In genomic region chr6:54593766-54594468, GRCm38 (mm10) we compare ENCODE assay signal across 8 mouse cellular contexts. TPM values are rescaled to one million over a fixed set of nuclear protein-coding genes. Genes with fewer than 3 reads are reported as not detected.
A peak's percentile ranks its signal among the peaks of the same experiment; 100 is the strongest.
DNase-seq lines count a peak whose midpoint lies in the region; ATAC-seq and TF ChIP-seq lines count a peak whose summit lies in the region.

No protein-coding gene starts in this region.

- H3K36me3 ChIP-seq in MEL (ENCODE audit: control insufficient read depth in 1 of 2, insufficient read depth in 2 of 2, low read length in 2 of 2): peaks cover 0 to 6% of the 10 kb centered on the region in 2 experiments; a peak in 2 of 4 replicates
- no peaks in the 10 kb centered on the region for H3K36me3 ChIP-seq in hindbrain, embryonic 15.5 days
- no peaks in the 10 kb centered on the region for H3K36me3 ChIP-seq in liver, embryonic 16.5 days (ENCODE audit: control insufficient read depth, insufficient read depth)

- peak overlapping the region; percentile 70 for H3K4me2 ChIP-seq in hindbrain, embryonic 15.5 days
- H3K4me2 ChIP-seq in liver, embryonic 16.5 days (ENCODE audit: low read depth, low read length): peak overlapping the region; percentile 91

- TF ChIP-seq POLR2A in MEL (IDR thresholded peaks at IDR 0.05; ENCODE audit: control insufficient read depth in 1 of 2, insufficient read depth in 1 of 2, low read depth in 1 of 2, low read length in 2 of 2, poor library complexity in 1 of 2): no peak

- no peak overlapping the region for H3K27ac ChIP-seq in MEL (ENCODE audit: control insufficient read depth, low read depth, low read length)
- H3K27ac ChIP-seq in hindbrain, embryonic 15.5 days (replicated peaks): peak overlapping the region; percentile 78; the same call in 1 of the 2 replicates
- H3K27ac ChIP-seq in liver, embryonic 16.5 days (ENCODE audit: low read length): no peak overlapping the region

- 61% methylated on average over 8 of the region's 8 CpGs for WGBS in hindbrain, embryonic 15.5 days
- 46% methylated on average over 8 of the region's 8 CpGs for WGBS in liver, embryonic 16.5 days (ENCODE audit: insufficient replicate concordance)

- no peak for ATAC-seq in hindbrain, embryonic 15.5 days (ENCODE audit: low FRiP score, low read depth)
- ATAC-seq in liver, embryonic 16.5 days (ENCODE audit: low read depth): no peak
- ATAC-seq in inflammation-experienced regulatory T-cells, adult 6 months: no peak

- no peaks in the 10 kb centered on the region for H3K9me3 ChIP-seq in MEL (replicated peaks; ENCODE audit: insufficient read depth, low read length)
- H3K9me3 ChIP-seq in hindbrain, embryonic 15.5 days: no peaks in the 10 kb centered on the region
- H3K9me3 ChIP-seq in liver, embryonic 16.5 days (replicated peaks; ENCODE audit: control insufficient read depth, low read length): no peaks in the 10 kb centered on the region

- H3K4me1 ChIP-seq in MEL (ENCODE audit: control insufficient read depth in 1 of 2, insufficient read depth in 2 of 2, low read length in 2 of 2): peaks cover 0 to 8% of the 10 kb centered on the region in 2 experiments; a peak in 2 of 4 replicates
- peaks cover 43% of the 10 kb centered on the region for H3K4me1 ChIP-seq in hindbrain, embryonic 15.5 days (replicated peaks)
- peaks cover 9% of the 10 kb centered on the region for H3K4me1 ChIP-seq in liver, embryonic 16.5 days (ENCODE audit: control insufficient read depth, low read depth, low read length)

- no peak for TF ChIP-seq RAD21 in MEL (IDR thresholded peaks at IDR 0.05; ENCODE audit: low read depth, low read length)

- peaks cover 6% of the 10 kb centered on the region; the same call in 1 of the 2 replicates for H3K79me2 ChIP-seq in MEL (ENCODE audit: control insufficient read depth, insufficient read depth, low read length, poor library complexity)

- DNase-seq in heart, adult 11 months: peak; percentile 75
- no peak for DNase-seq in heart, adult 18-20 months
- DNase-seq in MEL (ENCODE audit: low read depth, low spot score): peak; percentile 59
- no peak for DNase-seq in right cerebral cortex, postnatal 36 days (ENCODE audit: low spot score in 2 of 2)
- DNase-seq in ovary, adult 18-20 months (ENCODE audit: low spot score): no peak

- H3K9ac ChIP-seq in MEL (ENCODE audit: control insufficient read depth, low read depth, low read length, poor library complexity, severe bottlenecking): peak overlapping the region; percentile 85
- no peak overlapping the region for H3K9ac ChIP-seq in hindbrain, embryonic 15.5 days
- no peak overlapping the region; the same call in 1 of the 2 replicates for H3K9ac ChIP-seq in liver, embryonic 16.5 days (ENCODE audit: low read depth, low read length)

- no peak for TF ChIP-seq EP300 in MEL (IDR thresholded peaks at IDR 0.05; ENCODE audit: low read depth in 1 of 2, low read length in 2 of 2)

- no peak for TF ChIP-seq CTCF in MEL (IDR thresholded peaks at IDR 0.05 in 2 of 3, conservative IDR thresholded peaks at IDR 0.05 in 1 of 3; ENCODE audit: control insufficient read depth in 1 of 3, insufficient read depth in 1 of 3, low read depth in 2 of 3, low read length in 3 of 3, poor library complexity in 1 of 3, severe bottlenecking in 1 of 3)

- no peaks in the 10 kb centered on the region for H3K27me3 ChIP-seq in MEL (ENCODE audit: control insufficient read depth in 1 of 2, insufficient read depth in 2 of 2, low read length in 2 of 2)
- no peaks in the 10 kb centered on the region for H3K27me3 ChIP-seq in hindbrain, embryonic 15.5 days
- no peaks in the 10 kb centered on the region; the same call in 1 of the 2 replicates for H3K27me3 ChIP-seq in liver, embryonic 16.5 days (ENCODE audit: control insufficient read depth, insufficient read depth, low read depth, low read length)

- peak overlapping the region; percentile 70 to 87 for H3K4me3 ChIP-seq in MEL (ENCODE audit: control insufficient read depth in 1 of 2, insufficient read depth in 1 of 2, low read depth in 2 of 2, low read length in 2 of 2)
- peak overlapping the region; percentile 83 for H3K4me3 ChIP-seq in hindbrain, embryonic 15.5 days
- H3K4me3 ChIP-seq in liver, embryonic 16.5 days (ENCODE audit: low read depth, low read length): peak overlapping the region; percentile 69

TF ChIP-seq in MEL, 35 proteins besides CTCF, POLR2A, EP300 and RAD21:
- TF ChIP-seq SIN3A (IDR thresholded peaks at IDR 0.05; ENCODE audit: low read length) (peak; percentile 19; the same call in 1 of the 2 replicates), USF2 (IDR thresholded peaks at IDR 0.05; ENCODE audit: borderline replicate concordance in 1 of 2, insufficient read depth in 1 of 2, low read depth in 1 of 2, low read length in 2 of 2) (no peak), ZNF384 (IDR thresholded peaks at IDR 0.05; ENCODE audit: low read depth, low read length) (peak; percentile 88), USF1 (IDR thresholded peaks at IDR 0.05; ENCODE audit: low read depth, low read length) (peak; percentile 40; the same call in 1 of the 2 replicates), BHLHE40 (IDR thresholded peaks at IDR 0.05; ENCODE audit: borderline replicate concordance, low read depth, low read length) (no peak), JUND (IDR thresholded peaks at IDR 0.05; ENCODE audit: low read depth, low read length) (peak; percentile 93)

RNA-seq across cellular contexts. Expression of gene Plekha8, which starts 1.0 kb away (rescaled TPM):
- total RNA-seq in heart, adult 18-20 months (2021): 1 to 10 TPM; 9.1 to 9.9 TPM
- 16.6 and 16.8 TPM in 2 replicates for total RNA-seq in MEL (2012; rRNA removed)
- 10 to 100 TPM in 1 of 2 experiments, not detected in 1; 11.6 TPM for polyA plus RNA-seq in MEL (2012; ENCODE audit: insufficient read depth in 1 of 2, insufficient read length in 2 of 2, low read depth in 1 of 2, low replicate concordance in 2 of 2, missing spikeins in 1 of 2)
- 7.9 TPM in 2 replicates for polyA plus RNA-seq in hindbrain, embryonic 15.5 days (2015; fragmentation: Nextera tagmentation; extraction: Ambion mirVana)
- polyA plus RNA-seq in liver, embryonic 16.5 days (2015; fragmentation: Nextera tagmentation; extraction: Ambion mirVana): 2.1 and 2.5 TPM in 2 replicates
- 1 to 10 TPM; 1.3 to 1.6 (median 1.5) TPM for polyA plus RNA-seq in inflammation-experienced regulatory T-cells, adult 6 months (2017; shearing (Covaris generic))

RNA-seq across cellular contexts. Expression of gene Fkbp14, which starts 3.2 kb away (rescaled TPM):
- total RNA-seq in heart, adult 18-20 months (2021): 10 to 100 TPM in 1 of 2 experiments, 1 to 10 TPM in 1; 8.9 to 11.6 TPM
- 0.65 and 1.5 TPM in 2 replicates for total RNA-seq in MEL (2012; rRNA removed)
- polyA plus RNA-seq in MEL (2012; ENCODE audit: insufficient read depth in 1 of 2, insufficient read length in 2 of 2, low read depth in 1 of 2, low replicate concordance in 2 of 2, missing spikeins in 1 of 2): 1 to 10 TPM in 1 of 2 experiments, not detected in 1; 1.8 TPM
- 9.2 and 9.8 TPM in 2 replicates for polyA plus RNA-seq in hindbrain, embryonic 15.5 days (2015; fragmentation: Nextera tagmentation; extraction: Ambion mirVana)
- 4.1 and 4.3 TPM in 2 replicates for polyA plus RNA-seq in liver, embryonic 16.5 days (2015; fragmentation: Nextera tagmentation; extraction: Ambion mirVana)
- not detected for polyA plus RNA-seq in inflammation-experienced regulatory T-cells, adult 6 months (2017; shearing (Covaris generic))

RNA-seq across cellular contexts. Expression of gene Scrn1, which starts 27.6 kb away (rescaled TPM):
- 1 to 10 TPM; 5.0 to 5.9 TPM for total RNA-seq in heart, adult 18-20 months (2021)
- not detected in 2 replicates for total RNA-seq in MEL (2012; rRNA removed)
- not detected for polyA plus RNA-seq in MEL (2012; ENCODE audit: insufficient read depth in 1 of 2, insufficient read length in 2 of 2, low read depth in 1 of 2, low replicate concordance in 2 of 2, missing spikeins in 1 of 2)
- 100 and 106 TPM in 2 replicates for polyA plus RNA-seq in hindbrain, embryonic 15.5 days (2015; fragmentation: Nextera tagmentation; extraction: Ambion mirVana)
- 0.09 and 0.34 TPM in 2 replicates for polyA plus RNA-seq in liver, embryonic 16.5 days (2015; fragmentation: Nextera tagmentation; extraction: Ambion mirVana)
- under 1 TPM in 1 of 3 experiments, not detected in 2; 0.13 TPM for polyA plus RNA-seq in inflammation-experienced regulatory T-cells, adult 6 months (2017; shearing (Covaris generic))

Comparison
In these comparisons a context has a peak if more than half of its experiments do, and no peak if none do; other contexts are left out.
1. DNase-seq: peak in heart, adult 11 months (single experiment) and MEL (single experiment); none in heart, adult 18-20 months (0 of 2), right cerebral cortex, postnatal 36 days (0 of 2) and ovary, adult 18-20 months (single experiment).
2. RNA of gene Scrn1, which starts 27.6 kb away (polyA plus RNA-seq): 100 to 106 TPM in hindbrain, embryonic 15.5 days; 0.09 to 0.34 TPM in liver, embryonic 16.5 days, not detected in MEL and 0.13 TPM in inflammation-experienced regulatory T-cells, adult 6 months; every median in the first group is over 10 times any median in the second.
3. Peak in every context shown above with its lines, with median percentiles within 50 percentile points of each other: H3K4me3 ChIP-seq.